ENCODE assay signal across 7 mouse cellular contexts in the genomic region with DNA sequence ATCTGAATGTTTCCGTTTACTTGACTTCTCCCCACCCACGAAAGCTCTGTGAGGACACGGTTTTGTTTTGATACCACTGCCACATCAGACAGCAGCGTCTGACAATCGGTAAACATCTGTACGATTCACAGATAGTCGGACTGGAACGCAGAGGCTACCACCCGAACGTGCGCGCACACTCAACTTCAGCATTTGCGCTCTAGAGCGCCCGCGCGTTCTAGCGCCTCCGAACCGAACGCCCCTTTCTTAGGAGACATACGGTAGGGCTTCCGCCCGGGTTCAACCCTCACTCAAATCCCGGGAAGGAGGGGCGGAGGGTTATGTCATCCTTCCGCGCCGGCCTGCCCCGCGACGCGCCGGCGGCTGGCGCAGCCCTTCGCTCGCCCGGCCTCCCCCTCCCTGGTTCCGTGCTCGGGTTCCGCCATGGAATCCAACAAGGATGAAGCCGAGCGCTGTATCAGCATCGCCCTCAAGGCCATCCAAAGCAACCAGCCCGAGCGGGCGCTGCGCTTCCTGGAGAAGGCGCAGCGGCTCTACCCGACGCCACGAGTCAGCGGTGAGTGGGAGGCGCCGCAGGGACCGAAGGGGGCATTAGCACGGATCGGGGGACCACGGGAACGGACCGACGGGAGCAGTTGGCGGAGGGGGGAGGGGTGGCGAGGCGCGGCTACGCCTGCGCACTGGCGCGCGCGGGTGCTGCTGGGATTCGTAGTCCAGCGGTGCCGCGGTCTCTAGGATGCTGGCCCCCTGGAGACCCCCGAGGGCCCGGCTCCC. TPM values are rescaled to one million over a fixed set of nuclear protein-coding genes. Genes with fewer than 3 reads are reported as not detected.
DNase-seq lines count a peak whose midpoint lies in the region; ATAC-seq lines count a peak whose summit lies in the region.

Gene Dnajb12, plus strand, starts transcription at position 302 of the 774 bp plus-strand sequence.

- peak; percentile 90 for ATAC-seq in intestine, embryonic 16.5 days
- peak; percentile 94 for ATAC-seq in midbrain, embryonic 11.5 days (ENCODE audit: low FRiP score)

- H3K27me3 ChIP-seq in intestine, embryonic 16.5 days (replicated peaks; ENCODE audit: control insufficient read depth, insufficient read depth, low read length), result no peaks in the 10 kb centered on the region
- H3K27me3 ChIP-seq in midbrain, embryonic 11.5 days (ENCODE audit: control insufficient read depth, insufficient read depth, low read length), result no peaks in the 10 kb centered on the region

- peak within 1 kb of the TSS; percentile 94 for H3K4me3 ChIP-seq in intestine, embryonic 16.5 days (ENCODE audit: low read length)
- peak within 1 kb of the TSS; percentile 91 for H3K4me3 ChIP-seq in midbrain, embryonic 11.5 days (ENCODE audit: low read depth, low read length)

- no peaks in the 10 kb centered on the region for H3K36me3 ChIP-seq in intestine, embryonic 16.5 days (ENCODE audit: control insufficient read depth, insufficient read depth, low read length)
- no peaks in the 10 kb centered on the region for H3K36me3 ChIP-seq in midbrain, embryonic 11.5 days (ENCODE audit: control insufficient read depth, insufficient read depth, low read length)

- under 1% methylated on average over 78 of the region's 80 CpGs for WGBS in intestine, embryonic 16.5 days
- under 1% methylated on average over 80 of the region's 80 CpGs for WGBS in midbrain, embryonic 11.5 days

- DNase-seq in adrenal gland, adult 18-20 months (ENCODE audit: low spot score in 2 of 2), result peak; percentile 92 to 95
- DNase-seq in embryo, embryonic 11 days, result peak; percentile 98
- DNase-seq in gastrocnemius, postnatal 4 days (ENCODE audit: low spot score in 2 of 2), result peak; percentile 91 to 94
- peak; percentile 96 to 97 for DNase-seq in left cerebral cortex, postnatal 36 days (ENCODE audit: low spot score in 2 of 2)
- peak; percentile 99 for DNase-seq in midbrain, embryonic 11.5 days (ENCODE audit: low spot score, missing footprints)
- peak; percentile 93 for DNase-seq in skeletal muscle tissue, adult 2 months (ENCODE audit: low read depth, low spot score)

- peak within 1 kb of the TSS; percentile 91 for H3K4me2 ChIP-seq in intestine, embryonic 16.5 days (ENCODE audit: low read depth, low read length)
- peak within 1 kb of the TSS; percentile 85 for H3K4me2 ChIP-seq in midbrain, embryonic 11.5 days

- H3K9ac ChIP-seq in intestine, embryonic 16.5 days (ENCODE audit: low read depth, low read length), result peak within 1 kb of the TSS; percentile 98
- peak within 1 kb of the TSS; percentile 100 for H3K9ac ChIP-seq in midbrain, embryonic 11.5 days (ENCODE audit: low read length)

- intact Hi-C loops in left cerebral cortex, postnatal 36 days (cut with DNase I), result no loop called here

- peaks cover 19% of the 10 kb centered on the region for H3K4me1 ChIP-seq in intestine, embryonic 16.5 days (ENCODE audit: control insufficient read depth, insufficient read depth, low read length)
- H3K4me1 ChIP-seq in midbrain, embryonic 11.5 days (ENCODE audit: control insufficient read depth, insufficient read depth, low read length), result peaks cover 7% of the 10 kb centered on the region

- peak within 1 kb of the TSS; percentile 100 for H3K27ac ChIP-seq in intestine, embryonic 16.5 days (ENCODE audit: low read length)
- H3K27ac ChIP-seq in midbrain, embryonic 11.5 days (ENCODE audit: low read depth, low read length), result peak within 1 kb of the TSS; percentile 100

- H3K9me3 ChIP-seq in intestine, embryonic 16.5 days (ENCODE audit: control insufficient read depth, low read length), result no peaks in the 10 kb centered on the region
- H3K9me3 ChIP-seq in midbrain, embryonic 11.5 days (ENCODE audit: control insufficient read depth, low read length), result no peaks in the 10 kb centered on the region

RNA-seq across cellular contexts. Expression of gene Dnajb12, which starts in this region (rescaled TPM):
- 10 to 100 TPM; 43.8 to 55.0 TPM for total RNA-seq in adrenal gland, adult 18-20 months (2021)
- 10 to 100 TPM; 45.0 to 51.3 TPM for total RNA-seq in gastrocnemius, postnatal 4 days (2021)
- 26.6 and 27.6 TPM in 2 replicates for polyA plus RNA-seq in intestine, embryonic 16.5 days (2015; fragmentation: Nextera tagmentation; extraction: Ambion mirVana)
- 10 to 100 TPM; 51.8 to 56.0 TPM for total RNA-seq in left cerebral cortex, postnatal 36 days (2021)
- polyA plus RNA-seq in midbrain, embryonic 11.5 days (2014; fragmentation: Nextera tagmentation; extraction: Ambion mirVana), result 21.0 and 22.4 TPM in 2 replicates

Comparison
In these comparisons a context has a peak if more than half of its experiments do, and no peak if none do; other contexts are left out.
1. Peak in every context shown above with its lines: DNase-seq, ATAC-seq, H3K4me3 ChIP-seq and H3K27ac ChIP-seq.